Mouse (Mus musculus) left cerebral cortex, postnatal 14 days (tissue): ENCODE measurements around the gene Peli1. TPM values are rescaled to one million over a fixed set of nuclear protein-coding genes. Genes with fewer than 3 reads are reported as not detected.
"Not testable (repeated sequence)": the region's sequence is repeated elsewhere in the genome, so short reads cannot be mapped to it uniquely, and the experiment has no call there.

Experiments
- DNase-seq, 2 experiments: peaks; one replicate each; pipeline ENCODE4 v3.0.0; 2021 to 2022; ENCODE audit warnings: low spot score in 2 of 2, mixed read lengths in 1 of 2
- intact Hi-C: fragments of 180-260 bp; cut with DNase I; formaldehyde crosslinking; loops from one replicate; pipeline ENCODE4 v1.15.1; 2025
- total RNA-seq, 2 experiments: library from RNA; stranded (reverse); gene quantifications; 2 replicates each; pipeline ENCODE4 v1.2.3; 2021

The Peli1 gene
- total RNA-seq, 2 experiments from 2014 or later, result 46.7 to 47.0 TPM

DNA sequence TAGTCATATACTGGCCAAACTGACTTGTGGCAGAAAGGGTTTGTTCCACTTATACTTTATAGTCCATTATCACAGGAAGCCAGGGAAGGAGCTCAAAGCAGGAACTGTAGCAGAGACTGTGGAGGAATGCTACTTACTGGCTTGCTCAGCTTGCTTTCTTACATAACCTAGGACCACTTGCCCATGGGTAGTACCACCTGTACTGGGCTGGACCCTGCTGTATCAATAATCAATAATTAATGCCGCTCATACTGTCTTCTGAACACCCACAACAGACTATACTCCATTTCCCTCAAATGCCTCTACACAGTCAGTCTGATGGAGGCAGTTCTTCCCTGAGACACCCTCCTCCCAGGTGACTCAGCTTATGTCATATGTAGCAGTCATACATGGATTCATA is 48.4 kb downstream of the Peli1 start:
- DNase-seq, result no peak

DNA sequence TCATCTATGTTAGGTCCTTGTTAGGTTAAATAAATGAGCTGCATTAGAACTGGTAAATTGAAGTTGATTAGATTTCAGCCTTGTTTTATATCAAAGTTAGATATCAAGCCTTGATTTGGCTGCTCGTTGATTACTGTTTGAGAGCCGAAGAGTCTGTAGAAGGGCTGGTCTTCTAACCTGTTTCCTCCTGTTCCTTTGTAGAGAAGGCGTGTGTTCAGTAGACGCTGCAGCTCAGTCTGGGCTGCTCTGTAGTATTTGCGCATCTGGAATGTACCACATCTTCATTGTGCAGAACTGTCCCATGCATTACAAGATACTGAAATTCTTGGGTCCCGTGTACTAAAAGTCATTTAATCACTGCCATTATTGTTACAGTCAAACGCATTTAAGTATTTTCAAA is 50.2 kb downstream of the Peli1 start:
- DNase-seq, result no peak
- intact Hi-C loops, result no loop called here

More for the DNA sequence above, 48.4 kb downstream of the Peli1 start:
- intact Hi-C loops, result no loop called here

DNA sequence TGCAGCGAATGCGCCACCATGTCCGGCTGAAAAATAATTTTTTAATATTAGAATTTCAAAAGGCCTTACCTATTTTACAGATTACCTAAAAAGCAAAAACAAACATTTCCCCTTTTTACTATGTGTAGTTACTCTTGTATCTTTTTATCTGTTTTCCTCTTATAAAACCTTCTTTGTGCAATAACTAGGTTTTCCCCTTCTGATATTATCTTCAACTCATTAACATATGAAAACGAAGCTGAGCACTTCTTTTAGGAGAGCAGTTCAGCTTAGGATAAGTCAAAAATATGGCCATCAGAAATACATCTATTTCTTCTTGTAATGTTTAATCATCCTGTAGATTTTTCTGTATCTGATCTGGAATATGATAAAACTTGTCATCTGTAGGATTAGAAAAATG is 50.7 kb downstream of the Peli1 start:
- intact Hi-C loops, result no loop called here
- DNase-seq, result no peak

DNA sequence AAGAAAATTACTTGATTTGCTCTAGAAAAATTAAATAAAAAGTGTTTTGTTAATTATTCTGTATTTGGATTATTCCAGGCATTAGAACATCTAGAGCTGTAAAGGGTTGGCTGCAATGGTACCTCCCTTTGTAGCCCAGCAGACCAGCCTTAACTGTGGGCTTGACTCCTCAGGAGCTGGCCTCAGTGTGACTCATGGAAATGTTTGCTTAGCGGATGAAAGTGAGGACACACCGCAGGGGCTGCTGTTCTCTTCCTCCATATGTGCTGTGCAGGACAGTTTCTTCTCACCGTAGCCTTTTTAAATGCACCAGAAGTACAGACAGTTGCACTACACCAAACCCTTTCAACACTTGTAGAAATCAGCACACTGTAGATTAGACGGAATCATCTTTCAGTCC is 58.4 kb downstream of the Peli1 start:
- intact Hi-C loops, result no loop called here
- peak in 1 of 2 experiments; percentile 23 for DNase-seq

DNA sequence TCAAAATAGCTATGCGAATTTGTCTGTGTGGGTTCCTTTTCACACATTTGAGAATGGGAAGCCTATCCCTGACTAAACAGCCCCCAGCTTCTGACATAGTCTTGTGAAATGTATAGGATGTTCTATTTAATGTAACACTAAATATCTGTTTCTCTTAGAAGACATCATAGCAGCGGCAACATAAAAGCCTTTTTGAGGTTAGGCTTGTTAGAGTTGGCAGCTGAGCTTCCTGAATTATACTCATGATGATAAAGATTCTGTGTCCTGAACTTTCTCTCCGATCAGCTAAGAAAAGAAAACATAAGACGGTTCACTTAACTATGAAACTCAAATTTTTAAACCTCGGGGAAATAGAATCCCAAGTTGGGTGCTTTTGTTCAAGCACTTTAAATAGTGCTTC is 59.2 kb downstream of the Peli1 start:
- intact Hi-C loops, result no loop called here
- DNase-seq, result no peak

DNA sequence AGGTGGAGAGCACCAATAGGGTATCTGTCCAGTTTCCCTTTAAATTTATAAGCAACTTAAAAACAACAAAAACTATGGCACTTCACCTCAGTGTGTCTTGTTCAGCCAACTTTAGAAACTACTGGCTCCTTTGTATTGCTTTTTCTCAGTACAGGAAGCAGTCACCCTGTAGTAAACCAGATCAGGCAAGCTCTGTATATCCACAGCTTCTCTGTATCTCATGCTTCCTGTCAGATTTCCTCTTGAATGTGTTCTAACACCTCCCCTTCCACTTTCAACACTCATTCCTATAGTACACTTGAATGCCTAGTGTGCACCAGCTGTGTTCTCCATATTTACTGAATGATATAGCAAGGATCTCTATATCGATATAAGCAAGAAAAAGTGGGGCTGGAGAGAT is 60.6 kb downstream of the Peli1 start:
- intact Hi-C loops, result no loop called here

DNA sequence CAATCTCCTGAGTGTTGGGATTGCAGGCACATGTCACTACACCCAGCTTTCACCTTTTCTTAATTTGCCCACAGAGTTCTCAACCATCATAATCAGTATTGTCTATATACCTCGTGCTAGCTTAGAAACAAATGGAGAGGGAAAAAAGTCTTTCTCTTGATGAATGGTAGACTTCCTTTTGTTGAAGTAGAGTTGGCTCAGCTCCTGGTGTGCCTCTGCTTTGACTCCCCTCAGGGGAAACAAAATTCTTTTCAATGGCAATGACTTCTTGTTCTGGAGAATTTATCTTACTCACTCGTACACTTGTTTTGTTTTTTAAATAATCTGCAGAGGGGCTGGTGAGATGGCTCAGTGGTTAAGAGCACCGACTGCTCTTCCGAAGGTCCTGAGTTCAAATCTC is 62.0 kb downstream of the Peli1 start:
- no peak for DNase-seq
- intact Hi-C loops, result no loop called here

More for the DNA sequence above, 60.6 kb downstream of the Peli1 start:
- DNase-seq, result no peak

DNA sequence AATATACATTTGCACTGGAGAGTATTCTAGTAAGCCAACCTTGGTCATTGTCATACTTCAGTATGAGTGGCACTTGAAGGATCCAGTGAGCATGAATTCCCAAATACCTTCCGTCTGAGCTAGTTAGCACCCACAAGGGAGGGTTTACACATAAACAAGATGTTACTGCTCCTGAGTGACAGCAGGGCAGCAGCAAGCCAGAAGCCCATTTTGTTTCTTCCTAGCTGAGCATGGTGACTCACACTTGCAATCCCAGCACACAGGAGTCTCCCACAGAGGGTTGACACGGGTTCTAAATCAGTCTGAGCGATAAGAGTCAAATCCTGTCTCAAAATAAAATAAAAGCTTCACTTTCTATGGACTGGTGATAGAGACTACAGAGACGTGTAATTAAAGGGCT is 66.5 kb downstream of the Peli1 start:
- DNase-seq, result no peak
- intact Hi-C loops, result no loop called here

DNA sequence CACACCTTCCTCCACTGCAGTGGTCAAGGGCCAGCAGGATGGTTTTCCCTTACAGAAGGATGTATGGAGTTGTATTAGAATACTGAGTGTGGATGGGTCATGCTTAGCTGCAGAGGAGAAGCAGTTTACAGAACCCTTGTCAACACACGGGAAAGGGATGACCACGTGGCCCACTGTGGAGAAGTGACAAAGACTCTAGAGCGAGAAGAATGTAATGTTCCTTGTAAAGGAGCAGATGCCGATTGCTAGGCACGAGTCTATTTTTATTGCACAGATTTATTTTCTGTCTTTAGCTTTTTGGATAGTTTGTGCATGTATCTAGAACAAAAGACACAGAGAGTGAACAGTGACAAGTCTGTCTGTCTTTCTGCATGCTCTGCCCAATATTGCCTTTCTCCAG is 71.0 kb downstream of the Peli1 start:
- DNase-seq, result peak; percentile 32 to 71
- intact Hi-C loops, result no loop called here

DNA sequence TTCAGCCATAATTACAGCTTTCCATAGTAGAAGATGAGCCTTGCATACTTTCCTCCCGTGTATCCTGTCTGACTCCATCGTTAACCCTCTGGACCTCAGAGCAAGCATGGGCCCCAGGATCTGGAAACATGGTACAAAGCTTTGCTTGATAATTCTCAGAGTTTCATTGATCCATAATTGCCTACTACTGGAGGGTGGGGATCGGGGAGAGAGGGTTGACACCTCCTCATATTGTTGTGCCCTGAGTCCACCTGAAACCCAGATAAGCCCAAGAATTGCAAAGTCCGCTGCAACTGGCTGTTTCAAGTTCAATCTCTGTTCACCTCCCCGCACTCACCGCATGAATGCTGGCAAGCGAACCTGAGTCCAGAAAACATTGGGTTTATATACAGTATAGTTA is 72.1 kb downstream of the Peli1 start:
- intact Hi-C loops, result no loop called here

DNA sequence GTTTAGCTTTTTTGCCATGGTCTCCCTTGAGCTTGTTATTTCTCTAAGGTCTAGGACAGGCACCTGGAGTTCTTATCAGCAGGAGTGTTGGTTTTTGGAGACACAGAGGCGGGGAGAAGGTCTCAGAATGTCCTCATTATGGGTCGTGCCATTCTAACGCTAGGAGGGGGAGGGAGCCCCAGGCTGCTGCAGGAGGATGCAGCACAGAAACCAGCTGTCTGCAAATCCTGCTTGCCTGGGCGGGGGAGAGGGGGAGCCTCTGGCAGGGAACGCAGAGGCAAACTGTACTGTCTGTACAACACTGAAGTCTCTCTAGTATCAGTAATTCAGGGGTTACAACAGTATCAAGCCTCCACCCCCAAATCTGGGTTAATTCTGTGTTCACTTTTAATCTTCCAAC is 72.6 kb downstream of the Peli1 start:
- intact Hi-C loops, result no loop called here
- DNase-seq, result peak; percentile 45 to 69

More for the DNA sequence above, 72.1 kb downstream of the Peli1 start:
- DNase-seq, result no peak

DNA sequence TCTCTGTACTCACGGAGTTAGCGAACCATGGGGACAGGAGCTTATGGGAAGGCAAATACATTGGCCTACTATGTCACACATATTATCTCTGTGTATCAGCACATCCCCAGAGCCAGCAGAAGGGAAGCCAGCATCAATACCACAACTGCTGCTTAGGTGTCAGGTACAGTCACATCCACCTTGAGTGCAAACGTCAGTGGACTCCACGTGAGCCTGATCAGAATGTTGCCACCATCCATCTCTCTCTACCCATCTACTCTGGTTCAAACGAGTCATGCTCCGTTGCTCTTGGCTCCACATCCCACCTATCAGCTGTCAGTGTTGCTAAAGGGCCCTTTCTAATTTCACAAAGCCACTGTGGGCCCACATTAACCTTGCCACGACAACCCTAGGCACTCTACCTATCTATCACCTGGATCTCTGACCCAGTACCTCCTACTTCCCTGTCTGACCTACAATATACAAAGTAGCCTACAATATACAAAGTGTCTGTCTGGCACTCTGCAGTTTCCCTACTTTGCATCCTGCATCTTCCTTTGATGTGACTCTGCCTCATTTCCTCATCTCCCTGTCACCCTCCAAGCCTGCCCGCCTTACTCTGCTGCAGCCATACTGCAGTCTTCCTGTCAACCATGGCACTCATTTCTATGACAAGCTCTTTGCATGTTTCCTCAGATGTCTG is 73.4 kb downstream of the Peli1 start:
- intact Hi-C loops, result no loop called here

DNA sequence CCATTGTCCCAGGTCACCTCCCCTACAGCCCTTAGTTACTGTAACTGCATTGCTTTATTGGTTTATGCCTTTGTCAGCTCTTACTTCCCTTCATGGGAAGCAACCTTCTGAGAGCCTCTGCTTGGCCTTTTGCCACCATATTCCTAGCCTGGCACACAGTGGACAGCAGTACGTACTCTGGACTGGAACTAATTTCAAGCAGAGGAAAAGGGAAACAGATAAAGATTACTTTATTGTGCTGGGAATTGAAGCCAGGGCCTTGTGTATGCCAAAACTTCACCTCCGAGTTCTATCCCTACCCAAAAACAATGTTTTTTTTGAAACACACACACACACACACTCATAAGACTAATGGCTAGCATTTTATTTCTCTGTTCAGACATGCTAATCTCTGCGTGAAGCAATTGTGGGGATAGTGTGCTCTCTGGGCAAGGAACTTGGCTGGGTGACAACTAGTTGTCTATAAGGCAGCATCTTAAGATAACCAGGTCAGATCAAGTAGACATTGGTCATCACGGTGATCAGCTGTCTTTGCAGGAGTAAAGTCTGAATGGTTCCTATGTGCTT is 74.0 kb downstream of the Peli1 start:
- no peak for DNase-seq
- intact Hi-C loops, result no loop called here

More for the DNA sequence above, 73.4 kb downstream of the Peli1 start:
- no peak for DNase-seq

DNA sequence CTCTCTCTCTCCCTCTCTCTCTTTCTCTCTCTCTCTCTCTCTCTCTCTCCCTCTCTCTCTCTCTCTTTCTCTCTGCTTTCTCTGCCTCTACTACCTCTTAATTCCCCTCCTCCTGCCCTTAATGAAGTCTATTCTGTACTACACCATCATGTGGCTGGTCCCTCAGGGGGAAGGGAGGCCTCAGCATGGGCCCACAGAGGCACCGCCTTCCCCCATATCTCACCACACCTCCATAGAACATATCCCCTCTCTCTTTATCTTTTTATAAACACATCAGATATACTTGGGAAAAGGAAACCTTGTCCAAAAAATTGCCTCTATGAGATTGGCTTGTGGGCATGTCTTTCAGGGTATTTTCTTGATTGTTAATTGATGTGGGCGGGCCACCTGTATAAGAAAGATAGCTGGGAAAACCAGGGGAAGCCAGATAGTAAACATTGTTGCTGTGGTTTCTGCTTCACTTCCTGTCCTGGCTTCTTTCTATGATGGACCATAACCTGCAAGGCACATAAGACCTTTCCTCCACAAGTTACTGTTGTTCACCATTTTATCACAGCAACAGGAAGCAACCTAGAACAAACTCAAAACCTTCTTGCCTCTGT is 75.5 kb downstream of the Peli1 start:
- intact Hi-C loops, result no loop called here
- no peak for DNase-seq

DNA sequence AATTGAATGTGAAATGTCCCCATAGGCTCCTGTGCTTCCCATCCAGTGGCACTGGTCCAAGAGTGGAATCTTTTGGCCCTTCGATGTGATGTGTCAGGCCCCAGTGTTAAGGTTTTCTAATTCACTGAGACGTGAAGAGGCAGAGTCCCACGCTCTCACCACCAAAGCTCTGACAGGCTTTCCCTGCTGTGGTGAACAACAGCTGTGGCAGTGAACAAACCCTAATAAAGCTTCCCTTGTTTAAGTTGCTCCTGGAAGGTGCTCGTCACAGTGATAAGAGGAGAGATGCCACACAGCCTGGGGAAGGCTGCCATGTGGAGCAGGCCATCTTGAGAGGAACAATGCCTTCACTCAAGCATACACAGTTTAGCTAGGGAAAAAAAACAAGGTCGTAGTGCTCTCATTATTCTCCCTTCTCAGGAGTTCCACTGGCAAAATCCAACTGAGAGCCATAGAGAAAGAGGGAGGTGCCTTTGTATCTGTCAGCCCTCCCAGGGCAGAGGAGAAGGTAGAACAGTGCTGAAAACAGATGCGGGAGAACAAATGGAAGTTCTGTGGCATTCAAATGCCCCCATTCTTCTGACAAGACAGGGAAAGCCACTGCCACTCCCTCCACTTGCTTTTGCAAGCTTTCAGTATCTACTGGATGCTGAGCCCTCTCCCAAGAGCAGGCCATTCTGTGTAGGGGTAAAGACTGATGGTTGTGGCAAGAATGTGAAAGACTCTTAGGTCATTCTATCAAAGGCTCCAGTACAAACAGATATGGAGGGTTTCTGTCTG is 77.9 kb downstream of the Peli1 start:
- intact Hi-C loops, result no loop called here
- DNase-seq, result no peak

DNA sequence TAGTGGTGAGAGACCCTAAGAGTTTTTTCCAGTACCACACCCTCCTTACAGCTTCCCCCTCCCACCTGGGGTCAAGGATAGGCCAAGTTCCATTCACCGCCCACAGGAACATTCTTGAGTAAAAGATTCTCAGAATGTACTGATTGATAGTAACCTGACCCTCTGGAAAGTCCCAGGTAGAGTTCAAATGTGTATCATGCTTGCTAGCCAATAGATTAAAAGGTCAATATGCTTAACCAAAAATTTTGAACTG is 78.4 kb downstream of the Peli1 start:
- DNase-seq, intact Hi-C loops: not testable (repeated sequence)

DNA sequence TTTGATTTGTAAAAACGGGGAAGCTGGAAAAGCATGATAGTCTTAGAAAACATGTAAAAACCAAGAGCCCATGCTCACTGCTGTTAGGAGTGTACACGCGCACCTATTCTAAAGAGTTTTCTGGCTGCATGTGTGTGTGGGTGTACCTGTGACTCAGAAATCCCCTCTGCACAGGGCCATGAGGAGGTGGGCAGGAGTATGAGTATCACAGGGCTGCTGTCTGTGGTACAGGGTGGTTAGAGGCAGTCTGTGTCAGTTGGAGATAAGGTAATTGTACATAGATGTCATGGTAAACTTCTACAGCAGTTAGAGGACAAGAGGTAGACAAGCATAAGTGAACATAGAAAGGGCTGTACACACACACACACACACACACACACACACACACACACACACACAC is 81.2 kb downstream of the Peli1 start:
- intact Hi-C loops, result no loop called here
- no peak for DNase-seq

DNA sequence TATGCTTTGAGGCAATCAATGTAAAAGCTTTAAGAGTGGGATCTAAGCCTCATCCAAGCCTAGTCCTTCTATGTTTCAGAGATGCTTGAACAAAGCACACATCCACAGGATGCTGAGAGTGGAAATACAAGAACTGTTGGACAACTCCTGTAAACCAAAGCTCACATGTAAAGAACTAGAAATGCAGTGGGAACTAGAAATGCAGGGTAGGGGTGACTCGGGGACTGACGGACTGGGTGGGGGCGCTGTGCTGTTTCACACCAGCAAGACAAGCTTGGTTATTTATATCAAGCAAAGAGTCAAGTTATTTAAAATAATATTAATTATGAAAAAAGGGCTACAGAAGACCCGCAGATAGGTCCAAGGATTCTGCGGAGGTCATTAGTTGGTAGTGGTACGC is 82.8 kb downstream of the Peli1 start:
- intact Hi-C loops, result no loop called here
- DNase-seq, result no peak

DNA sequence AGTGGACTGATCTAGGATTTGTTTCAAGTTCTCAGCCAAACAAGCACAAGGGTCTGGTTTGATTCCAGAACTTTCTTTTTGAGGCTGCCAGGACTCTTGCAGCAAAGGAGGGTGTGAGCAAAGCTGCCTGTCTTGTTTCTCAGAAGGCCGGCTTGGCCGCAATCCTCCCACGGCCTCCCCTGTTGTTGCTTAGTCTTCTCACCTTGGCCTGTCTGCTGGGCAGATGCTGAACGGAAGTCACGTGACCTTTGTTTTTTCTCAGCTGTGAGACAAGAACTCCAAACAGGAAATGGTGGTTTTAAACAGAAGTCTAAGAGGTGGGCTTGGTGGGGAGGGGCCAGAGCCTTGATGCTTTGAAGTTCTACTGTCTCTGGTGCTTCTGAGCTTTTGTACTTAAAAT is 83.3 kb downstream of the Peli1 start:
- DNase-seq, result no peak
- intact Hi-C loops, result no loop called here

DNA sequence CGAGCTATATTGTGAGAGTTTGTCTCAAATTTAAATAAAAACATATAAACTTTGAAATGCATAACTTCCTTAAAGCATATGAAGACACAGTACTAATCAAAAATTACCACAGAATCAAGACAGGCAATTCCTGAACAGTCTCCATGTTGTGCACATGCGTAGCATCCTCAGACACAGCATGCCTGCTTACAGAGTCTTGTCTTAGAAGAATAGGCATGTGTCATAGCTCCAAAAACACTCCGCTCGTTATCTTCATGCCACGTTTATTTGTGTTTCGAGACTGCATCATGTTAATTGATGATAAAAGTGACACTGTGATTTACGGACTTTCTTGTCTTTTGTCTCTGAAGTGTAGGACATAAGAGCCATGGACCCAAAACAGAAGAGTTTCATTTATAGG is 84.0 kb downstream of the Peli1 start:
- intact Hi-C loops, result loop anchor here (5.0 kb wide), 2 partner anchors 83 to 383 kb away; partner anchors contain the start of gene Peli1
- no peak for DNase-seq

DNA sequence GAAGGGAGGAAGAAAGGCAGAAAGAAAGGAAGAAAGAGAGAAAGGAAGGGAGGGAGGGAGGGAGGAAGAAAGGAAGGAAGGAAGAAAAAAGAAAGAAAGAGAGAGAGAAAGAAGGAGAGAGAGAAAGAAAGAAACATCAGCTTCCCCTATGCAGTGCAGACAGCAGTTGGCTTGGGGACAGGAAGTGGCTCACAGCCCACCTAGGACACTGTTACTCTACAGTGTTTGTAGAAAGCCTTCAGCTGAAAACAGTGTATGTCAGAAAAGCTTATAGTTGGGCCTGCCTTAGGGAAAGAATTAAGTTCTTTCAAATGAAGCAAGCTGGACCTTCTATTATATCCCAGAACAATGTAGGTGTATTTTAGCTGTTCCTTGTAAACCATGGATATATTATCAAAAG is 85.4 kb downstream of the Peli1 start:
- DNase-seq, result no peak
- intact Hi-C loops, result loop anchor here (5.0 kb wide), 2 partner anchors 84 to 384 kb away; partner anchors contain the start of gene Peli1
